Mouse (Mus musculus) mouse embryonic stem cell (cell line): ENCODE data around the gene Man1c1.

Experiments used
- in situ Hi-C, 2 experiments: fragments of 300-500 bp; cut with MboI; formaldehyde crosslinking; loops; 1 replicate in 1 of 2; 3 replicates in 1 of 2; pipeline ENCODE4 v1.14.3; 2019 to 2020; ENCODE audit warnings: low sequenced_read_pairs in 2 of 2, low pct_unique_long_range_greater_than_20kb in 1 of 2, mixed read lengths in 1 of 2; ENCODE audit not compliant: unreplicated experiment in 1 of 2

The Man1c1 gene

GRCm38 (mm10) chr4:134730106-134730505 is 26.0 kb upstream of the Man1c1 start:
- in situ Hi-C loops: no loop called here

- in situ Hi-C loops: no loop called here
Measured at GRCm38 (mm10) chr4:134725735-134726345, 21.8 kb upstream of the Man1c1 start.

- in situ Hi-C loops: no loop called here
Measured at GRCm38 (mm10) chr4:134724974-134725373, 20.9 kb upstream of the Man1c1 start.

- in situ Hi-C loops: no loop called here
Measured at GRCm38 (mm10) chr4:134723251-134723650, 19.2 kb upstream of the Man1c1 start.

- in situ Hi-C loops: no loop called here
Measured at GRCm38 (mm10) chr4:134721076-134721475, 17.0 kb upstream of the Man1c1 start.

GRCm38 (mm10) chr4:134720371-134720770 is 16.3 kb upstream of the Man1c1 start:
- in situ Hi-C loops: no loop called here

- in situ Hi-C loops: no loop called here
Measured at GRCm38 (mm10) chr4:134719489-134719888, 15.4 kb upstream of the Man1c1 start.

- in situ Hi-C loops: no loop called here
Measured at GRCm38 (mm10) chr4:134713937-134714336, 9.8 kb upstream of the Man1c1 start.

GRCm38 (mm10) chr4:134705311-134705710 is 1.2 kb upstream of the Man1c1 start:
- in situ Hi-C loops: no loop called here

- in situ Hi-C loops: no loop called here
Measured at GRCm38 (mm10) chr4:134704590-134704989, 500 bp upstream of the Man1c1 start.

- in situ Hi-C loops: no loop called here
Measured at GRCm38 (mm10) chr4:134702981-134703834, 882 bp downstream of the Man1c1 start.

GRCm38 (mm10) chr4:134701934-134702333 is 2.2 kb downstream of the Man1c1 start:
- in situ Hi-C loops: no loop called here

GRCm38 (mm10) chr4:134700911-134701310 is 3.2 kb downstream of the Man1c1 start:
- in situ Hi-C loops: no loop called here

- in situ Hi-C loops: no loop called here
Measured at GRCm38 (mm10) chr4:134693202-134693940, 10.7 kb downstream of the Man1c1 start.

- in situ Hi-C loops: no loop called here
Measured at GRCm38 (mm10) chr4:134692388-134692787, 11.7 kb downstream of the Man1c1 start.

GRCm38 (mm10) chr4:134686022-134686661 is 17.9 kb downstream of the Man1c1 start:
- in situ Hi-C loops: no loop called here

GRCm38 (mm10) chr4:134684637-134685338 is 19.3 kb downstream of the Man1c1 start:
- in situ Hi-C loops: no loop called here

- in situ Hi-C loops: no loop called here
Measured at GRCm38 (mm10) chr4:134683892-134684291, 20.2 kb downstream of the Man1c1 start.
